Mouse (Mus musculus) spleen, adult 2 months (tissue): ENCODE data around the gene Dpy19l1.

Source experiments
- CTCF ChIP-seq: fragments of 200-500 bp; IDR thresholded peaks from 2 replicates; pipeline ENCODE4 v1.5.1; 2011; ENCODE audit warnings: mild to moderate bottlenecking, inconsistent platforms; ENCODE audit not compliant: insufficient read depth, insufficient read length, insufficient replicate concordance; ENCODE audit errors: extremely low read depth
- POLR2A ChIP-seq: fragments of 200-500 bp; IDR thresholded peaks from 2 replicates; pipeline ENCODE4 v1.6.1; 2011; ENCODE audit warnings: low read depth, low read length, inconsistent platforms

DNA sequence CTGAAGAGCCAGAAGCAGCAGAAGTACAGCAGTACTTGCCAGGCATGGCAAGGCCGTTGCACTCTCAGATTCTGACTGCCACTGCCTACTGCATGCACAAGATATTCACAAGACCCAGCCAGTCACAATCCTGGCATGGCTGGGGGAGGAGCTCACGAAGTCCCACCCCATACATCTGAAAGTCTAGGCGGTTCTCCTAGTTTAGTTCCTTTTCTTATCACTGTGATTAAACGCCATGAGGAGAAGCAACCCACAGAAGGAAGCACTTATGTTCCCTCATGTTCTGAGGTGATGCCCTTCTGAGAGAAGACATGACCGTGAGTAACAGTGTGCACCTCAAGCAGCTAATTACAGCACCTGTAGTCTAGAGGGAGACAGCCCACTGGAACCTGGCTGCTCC lies 12.4 kb downstream of the Dpy19l1 start:
- no peak for TF ChIP-seq CTCF
- no peak for TF ChIP-seq POLR2A
